Mouse (Mus musculus) layer of hippocampus, adult 11-12 months (tissue): ENCODE data around the gene Gm648.
"Not testable (repeated sequence)": the region's sequence is repeated elsewhere in the genome, so short reads cannot be mapped to it uniquely, and the experiment has no call there.

Experiments used
- DNase-seq: peaks from one replicate; pipeline ENCODE4 v3.0.0; 2022; ENCODE audit warnings: low spot score

The Gm648 gene

GRCm38 (mm10) chrX:56549506-56549905 is at the start of gene Gm648:
Gene Gm648 (minus strand): TSS chrX:56549606.
- no peak for DNase-seq

DNA sequence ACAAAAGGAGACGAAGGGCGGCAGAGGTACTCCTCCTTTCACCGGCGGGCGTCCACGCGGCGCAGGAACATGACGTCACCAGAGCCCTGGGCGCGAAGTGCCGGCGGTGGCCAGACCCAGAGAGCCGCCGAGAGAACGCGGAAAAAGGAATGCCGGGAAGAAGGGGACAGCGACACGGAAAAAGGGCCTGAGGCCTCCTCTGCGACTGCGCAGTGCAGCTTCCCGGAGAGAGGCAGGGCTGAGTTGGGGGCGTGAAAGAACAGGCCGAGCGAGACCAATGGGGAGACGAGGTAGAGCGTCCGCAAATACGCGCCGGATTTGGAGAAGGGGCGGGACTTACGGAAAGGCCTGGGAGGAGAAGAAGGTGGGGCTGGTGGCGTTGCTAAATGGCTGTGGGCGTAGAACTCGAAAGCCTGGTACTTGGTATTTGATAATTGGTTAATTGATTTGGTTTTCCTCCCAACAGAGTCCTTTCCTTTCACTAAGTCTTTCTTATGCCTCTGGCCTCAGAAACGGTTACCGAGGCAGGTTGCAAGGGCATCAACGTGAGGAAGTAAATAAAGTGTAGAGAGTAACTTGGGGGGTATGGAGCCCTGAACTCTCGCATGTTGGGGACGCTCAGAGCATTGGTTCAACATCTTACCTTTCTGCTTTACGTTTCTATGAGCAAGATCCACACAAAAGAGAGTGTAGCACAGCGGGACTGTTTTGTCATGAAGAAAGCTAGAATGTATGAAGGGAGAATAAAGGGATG is 48.7 kb upstream of the Gm648 start, which contains the start of gene Mmgt1:
Gene Mmgt1 (minus strand): TSS at position 183 of the 754 bp plus-strand sequence.
- peak; percentile 91 for DNase-seq

GRCm38 (mm10) chrX:56597219-56597886 is 47.9 kb upstream of the Gm648 start:
- no peak for DNase-seq

DNA sequence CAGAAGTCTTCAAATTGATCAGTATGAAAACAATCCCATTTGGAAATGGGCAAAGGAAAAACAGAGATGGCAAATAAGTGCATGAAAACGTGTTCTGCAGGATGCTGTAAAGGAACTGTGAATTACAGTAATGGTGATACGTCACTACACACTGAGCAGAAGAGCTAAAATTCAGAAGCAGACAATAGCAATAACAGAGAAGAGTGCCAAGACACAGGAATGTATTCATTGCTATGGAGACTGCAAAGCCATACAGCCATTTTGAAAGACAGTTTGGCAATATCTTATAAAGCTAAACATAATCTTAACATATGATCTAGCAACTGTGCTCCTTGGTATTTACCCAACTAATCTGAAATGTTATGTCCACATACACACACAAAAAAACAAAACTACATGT is 28.8 kb upstream of the Gm648 start:
- no peak for DNase-seq

DNA sequence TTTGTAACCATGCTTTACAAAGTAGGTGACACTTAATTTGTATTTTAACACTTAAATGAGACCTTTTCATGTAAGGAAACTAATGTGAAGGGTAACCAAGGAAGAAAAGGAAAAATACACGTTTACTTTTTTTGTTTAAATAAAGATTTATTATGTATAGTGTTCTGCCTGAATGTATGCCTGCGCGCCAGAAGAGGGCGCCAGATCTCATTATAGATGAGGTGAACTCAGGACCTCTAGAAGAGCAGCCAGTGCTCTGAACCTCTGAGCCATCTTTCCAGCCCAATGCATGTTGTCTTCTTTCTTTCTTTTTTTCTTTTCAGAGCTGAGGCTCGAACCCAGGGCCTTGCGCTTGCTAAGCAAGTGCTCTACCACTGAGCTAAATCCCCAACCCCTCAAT is 23.1 kb upstream of the Gm648 start:
- DNase-seq = no peak

DNA sequence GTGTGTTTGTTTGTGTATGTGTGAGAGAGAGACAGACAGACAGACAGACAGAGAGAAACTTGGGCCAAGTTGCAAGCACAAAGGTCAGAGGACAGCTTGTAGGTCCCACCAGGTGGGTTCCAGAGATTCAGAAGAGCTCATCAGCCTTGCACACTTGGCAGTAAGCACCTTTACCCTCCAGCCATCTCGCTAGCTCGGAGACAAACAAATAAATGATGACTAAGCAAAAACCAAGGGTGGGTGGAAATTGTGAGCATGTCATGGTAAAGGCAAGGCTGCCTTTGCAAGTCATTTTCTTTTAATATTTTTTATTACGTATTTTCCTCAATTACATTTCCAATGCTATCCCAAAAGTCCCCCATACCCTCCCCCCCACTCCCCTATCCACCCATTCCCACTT is 4.2 kb upstream of the Gm648 start:
- DNase-seq = no peak

GRCm38 (mm10) chrX:56537162-56537561 is 12.2 kb downstream of the Gm648 start:
- DNase-seq = peak; percentile 3

- peak; percentile 73 for DNase-seq
Measured at GRCm38 (mm10) chrX:56531266-56531665, 18.1 kb downstream of the Gm648 start.

- not testable (repeated sequence) for DNase-seq
Measured at GRCm38 (mm10) chrX:56524442-56524841, 25.0 kb downstream of the Gm648 start, which contains the start of gene Gm10477. Gene Gm10477 (plus strand): TSS chrX:56524742.

- no peak for DNase-seq
Measured at GRCm38 (mm10) chrX:56497241-56497640, 52.2 kb downstream of the Gm648 start.
